Mouse (Mus musculus): ENCODE data around the gene Map4k4. TPM values are rescaled to one million over a fixed set of nuclear protein-coding genes. Genes with fewer than 3 reads are reported as not detected.

Map4k4 gene
- total RNA-seq, 1 experiment from 2014 or later: 236 TPM

DNA sequence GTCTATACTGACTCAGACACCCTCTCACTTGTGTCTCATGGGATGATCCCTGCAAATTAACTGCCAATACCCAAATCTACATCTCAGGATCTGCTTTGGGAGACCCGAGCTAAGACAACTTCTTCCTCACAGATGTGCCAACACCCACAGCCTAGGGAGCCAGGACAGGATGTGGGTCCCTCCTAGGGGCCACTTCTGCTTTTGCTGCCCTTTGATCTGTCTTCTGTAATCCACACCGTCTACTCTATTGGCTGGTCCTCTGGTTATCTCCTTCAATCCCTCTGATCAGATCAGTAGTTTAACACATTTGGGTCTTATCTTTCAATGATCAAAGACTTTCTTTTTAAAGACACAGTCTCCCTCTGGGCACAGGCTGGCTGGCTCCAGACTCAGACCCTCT lies 5.2 kb upstream of the Map4k4 start:
- peak; percentile 66 for ATAC-seq (ENCODE audit: extremely low read depth, insufficient number of reproducible peaks, low FRiP score, poor library complexity, severe bottlenecking)

- ATAC-seq (ENCODE audit: extremely low read depth, insufficient number of reproducible peaks, low FRiP score, poor library complexity, severe bottlenecking): peak; percentile 46
Measured at GRCm38 (mm10) chr1:39896581-39896980, 4.1 kb upstream of the Map4k4 start.

DNA sequence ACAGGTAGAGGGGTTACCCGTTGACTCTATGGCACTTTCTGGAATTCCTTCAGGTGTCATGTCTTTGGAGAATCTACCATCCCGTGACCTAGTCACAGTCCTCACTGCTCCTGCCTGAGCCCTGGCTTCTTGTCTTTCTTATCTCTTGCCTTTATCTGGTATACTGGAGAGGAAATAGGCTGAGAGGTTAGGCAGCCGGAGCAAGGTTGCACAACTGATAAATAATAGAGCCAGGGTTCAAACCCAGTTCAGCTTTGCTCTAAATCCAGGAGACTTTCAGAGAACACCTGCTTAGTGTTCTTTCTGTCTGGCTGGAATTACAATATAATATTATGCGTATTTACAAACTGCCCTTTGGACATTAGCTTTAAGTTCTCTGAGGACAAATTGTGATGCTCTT lies 2.0 kb upstream of the Map4k4 start:
- ATAC-seq (ENCODE audit: extremely low read depth, insufficient number of reproducible peaks, low FRiP score, poor library complexity, severe bottlenecking): no peak

- ATAC-seq (ENCODE audit: extremely low read depth, insufficient number of reproducible peaks, low FRiP score, poor library complexity, severe bottlenecking): no peak
Measured at GRCm38 (mm10) chr1:39901063-39901811, 524 bp downstream of the Map4k4 start.

GRCm38 (mm10) chr1:39901851-39902703 lies 1.4 kb downstream of the Map4k4 start:
- no peak for ATAC-seq (ENCODE audit: extremely low read depth, insufficient number of reproducible peaks, low FRiP score, poor library complexity, severe bottlenecking)

- no peak for ATAC-seq (ENCODE audit: extremely low read depth, insufficient number of reproducible peaks, low FRiP score, poor library complexity, severe bottlenecking)
Measured at GRCm38 (mm10) chr1:39902704-39903151, 2.0 kb downstream of the Map4k4 start.

DNA sequence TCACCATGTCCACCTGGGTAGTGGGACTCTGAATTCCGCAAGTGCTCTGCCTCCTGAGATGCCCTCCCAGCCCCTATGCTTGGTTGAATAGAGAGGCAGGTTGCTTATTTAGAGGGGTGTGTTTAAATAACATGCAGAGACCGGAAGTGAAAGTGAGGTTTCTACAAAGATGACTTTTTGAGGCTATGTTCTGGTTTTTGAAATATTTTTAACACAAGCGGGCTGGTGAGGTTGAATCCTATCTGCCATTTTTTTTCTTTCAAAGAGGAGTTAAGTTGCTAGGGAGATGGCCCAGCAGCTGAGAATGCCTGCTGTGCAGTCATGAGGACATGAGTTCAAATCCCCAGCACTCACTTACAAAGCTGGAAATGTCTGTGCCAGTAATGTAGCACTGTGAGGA lies 4.0 kb downstream of the Map4k4 start:
- ATAC-seq (ENCODE audit: extremely low read depth, insufficient number of reproducible peaks, low FRiP score, poor library complexity, severe bottlenecking): no peak

- no peak for ATAC-seq (ENCODE audit: extremely low read depth, insufficient number of reproducible peaks, low FRiP score, poor library complexity, severe bottlenecking)
Measured at GRCm38 (mm10) chr1:39906921-39907320, 6.2 kb downstream of the Map4k4 start.

DNA sequence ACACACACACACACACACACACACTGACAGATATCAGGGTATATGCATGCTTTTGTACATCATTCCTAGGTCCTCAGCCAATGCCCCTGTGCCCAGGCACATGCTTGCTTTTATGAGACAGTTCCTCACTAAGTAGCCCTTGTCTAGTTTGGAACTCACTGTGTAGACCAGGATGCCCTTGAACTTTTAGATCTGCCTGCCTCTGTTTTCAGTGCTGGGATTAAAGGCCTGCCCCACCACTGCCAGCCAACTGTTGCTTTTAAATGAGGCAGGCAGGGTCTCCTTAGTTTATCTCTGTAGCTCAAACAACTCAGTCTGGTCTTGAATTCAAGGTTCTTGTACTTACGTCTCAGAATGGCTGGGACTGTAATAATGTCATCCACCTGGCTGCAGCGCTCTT lies 8.3 kb downstream of the Map4k4 start:
- ATAC-seq (ENCODE audit: extremely low read depth, insufficient number of reproducible peaks, low FRiP score, poor library complexity, severe bottlenecking): no peak

DNA sequence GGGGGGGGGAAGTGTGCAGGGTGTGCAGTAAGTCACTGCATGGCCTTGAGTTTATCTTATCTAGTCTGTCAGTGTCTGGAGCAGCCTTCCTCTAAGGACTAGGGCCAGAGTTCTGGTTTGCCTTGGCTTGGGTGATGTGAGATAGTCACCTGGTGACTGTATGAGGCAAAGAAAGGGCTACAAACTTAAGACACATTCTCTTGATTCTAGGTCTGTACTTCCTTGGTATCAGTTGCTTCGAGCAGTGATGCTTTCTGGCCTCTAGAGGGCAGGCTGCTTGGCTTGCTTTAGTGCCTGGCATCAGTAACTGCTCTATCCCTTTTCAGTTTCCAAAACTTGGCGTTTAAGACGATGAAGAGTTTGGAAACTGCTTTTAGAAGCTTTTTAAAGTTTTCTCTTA lies 10.7 kb downstream of the Map4k4 start:
- peak; percentile 81; the same call in 1 of the 2 replicates for ATAC-seq (ENCODE audit: extremely low read depth, insufficient number of reproducible peaks, low FRiP score, poor library complexity, severe bottlenecking)

DNA sequence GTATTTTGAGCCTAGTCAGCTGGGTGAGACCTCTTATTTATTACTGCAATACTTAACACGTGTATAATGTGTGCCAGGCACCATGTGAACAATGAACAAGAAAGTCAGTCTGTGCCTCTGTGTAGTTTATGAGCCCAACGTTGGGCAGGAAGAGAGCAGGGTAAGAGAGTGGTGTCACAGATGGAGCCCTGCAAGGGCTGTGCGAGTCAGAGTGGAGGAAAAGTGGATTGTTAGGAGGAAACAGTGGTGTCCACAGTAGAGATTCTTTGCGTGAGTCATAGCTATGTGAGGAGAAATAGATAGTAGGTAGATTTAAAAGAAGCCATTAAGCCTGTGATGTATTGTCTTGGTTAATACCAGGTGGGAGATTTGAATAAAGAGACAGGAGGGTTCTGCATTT lies 12.5 kb downstream of the Map4k4 start:
- no peak for ATAC-seq (ENCODE audit: extremely low read depth, insufficient number of reproducible peaks, low FRiP score, poor library complexity, severe bottlenecking)

DNA sequence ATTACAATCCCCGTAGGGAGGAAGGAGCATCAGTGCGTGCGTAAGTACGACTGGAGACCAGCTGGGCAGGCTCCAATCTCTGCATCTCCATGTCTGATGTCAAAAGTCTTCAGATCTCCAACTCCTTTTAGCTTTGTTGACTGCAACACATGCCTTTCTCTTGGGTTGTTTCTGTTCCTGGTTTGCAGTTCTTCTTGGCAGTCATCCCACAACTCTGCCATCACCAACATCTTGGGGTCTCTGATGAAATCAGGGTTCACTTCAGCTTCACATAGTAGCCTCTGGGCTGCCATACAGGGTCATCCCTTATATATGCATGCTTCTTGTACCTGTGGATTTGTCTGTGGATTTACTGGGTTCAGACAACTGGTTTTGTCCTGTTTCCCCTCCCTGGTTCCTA lies 15.4 kb downstream of the Map4k4 start:
- no peak for ATAC-seq (ENCODE audit: extremely low read depth, insufficient number of reproducible peaks, low FRiP score, poor library complexity, severe bottlenecking)

GRCm38 (mm10) chr1:39917855-39918516 lies 17.3 kb downstream of the Map4k4 start:
- peak; percentile 45; the same call in 1 of the 2 replicates for ATAC-seq (ENCODE audit: extremely low read depth, insufficient number of reproducible peaks, low FRiP score, poor library complexity, severe bottlenecking)

- peak; percentile 33; the same call in 1 of the 2 replicates for ATAC-seq (ENCODE audit: extremely low read depth, insufficient number of reproducible peaks, low FRiP score, poor library complexity, severe bottlenecking)
Measured at GRCm38 (mm10) chr1:39918517-39919115, 17.9 kb downstream of the Map4k4 start.

DNA sequence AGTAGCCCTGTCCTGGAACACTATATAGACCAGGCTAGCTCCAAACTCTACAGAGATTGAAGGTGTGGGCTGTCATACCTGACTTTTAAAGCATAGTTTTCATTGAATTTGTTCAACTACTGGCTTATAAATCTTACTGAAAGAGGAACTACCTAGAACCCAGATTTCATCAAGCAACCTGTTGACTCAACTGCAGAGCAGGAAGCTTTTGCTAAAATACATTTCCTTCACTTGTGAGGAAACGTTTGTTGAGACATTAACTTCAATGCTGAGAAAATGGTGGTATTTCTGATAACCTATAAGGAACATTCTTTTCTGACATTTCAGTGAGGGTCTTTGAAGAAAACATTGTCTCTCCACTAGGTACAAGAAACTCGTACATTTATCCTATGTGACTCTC lies 19.9 kb downstream of the Map4k4 start:
- ATAC-seq (ENCODE audit: extremely low read depth, insufficient number of reproducible peaks, low FRiP score, poor library complexity, severe bottlenecking): no peak

DNA sequence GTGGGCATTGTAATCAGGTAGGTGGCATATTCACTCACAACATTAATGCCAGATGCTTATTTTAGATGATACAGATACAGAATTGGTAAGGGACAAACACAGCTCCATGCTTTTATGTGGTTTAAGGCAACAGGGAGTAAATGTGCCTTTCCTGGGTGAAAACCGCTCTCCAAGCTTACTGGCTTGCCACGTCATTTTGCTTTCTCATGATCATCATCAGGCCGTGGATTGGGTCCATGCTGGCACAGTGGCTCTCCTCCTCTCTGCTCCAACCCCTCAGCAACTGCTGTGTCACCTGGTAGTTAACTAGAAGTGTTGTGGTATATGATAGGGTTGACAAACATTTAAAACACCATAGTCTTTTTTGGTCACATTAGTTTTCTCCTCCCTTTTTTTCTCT lies 21.3 kb downstream of the Map4k4 start:
- no peak for ATAC-seq (ENCODE audit: extremely low read depth, insufficient number of reproducible peaks, low FRiP score, poor library complexity, severe bottlenecking)

DNA sequence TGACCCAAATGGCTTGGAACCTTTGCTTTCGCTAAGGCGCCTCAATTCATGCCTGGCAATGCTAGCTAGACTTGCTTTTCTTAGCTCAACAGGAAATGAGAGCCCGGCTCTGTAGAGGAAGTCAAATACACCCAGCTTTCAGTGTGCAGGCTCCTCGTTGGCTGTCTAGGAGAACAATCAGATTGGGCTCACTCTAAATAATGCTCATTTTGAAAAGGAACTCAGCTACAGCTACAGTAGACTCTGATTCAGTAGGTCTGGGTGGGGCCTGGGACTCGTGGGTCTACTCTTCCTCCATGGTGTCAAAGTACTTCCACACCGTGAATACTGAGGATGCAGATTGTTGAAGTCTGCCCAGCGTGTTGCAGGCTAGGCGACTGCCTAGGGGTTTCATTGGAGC lies 22.0 kb downstream of the Map4k4 start:
- ATAC-seq (ENCODE audit: extremely low read depth, insufficient number of reproducible peaks, low FRiP score, poor library complexity, severe bottlenecking): peak; percentile 56

DNA sequence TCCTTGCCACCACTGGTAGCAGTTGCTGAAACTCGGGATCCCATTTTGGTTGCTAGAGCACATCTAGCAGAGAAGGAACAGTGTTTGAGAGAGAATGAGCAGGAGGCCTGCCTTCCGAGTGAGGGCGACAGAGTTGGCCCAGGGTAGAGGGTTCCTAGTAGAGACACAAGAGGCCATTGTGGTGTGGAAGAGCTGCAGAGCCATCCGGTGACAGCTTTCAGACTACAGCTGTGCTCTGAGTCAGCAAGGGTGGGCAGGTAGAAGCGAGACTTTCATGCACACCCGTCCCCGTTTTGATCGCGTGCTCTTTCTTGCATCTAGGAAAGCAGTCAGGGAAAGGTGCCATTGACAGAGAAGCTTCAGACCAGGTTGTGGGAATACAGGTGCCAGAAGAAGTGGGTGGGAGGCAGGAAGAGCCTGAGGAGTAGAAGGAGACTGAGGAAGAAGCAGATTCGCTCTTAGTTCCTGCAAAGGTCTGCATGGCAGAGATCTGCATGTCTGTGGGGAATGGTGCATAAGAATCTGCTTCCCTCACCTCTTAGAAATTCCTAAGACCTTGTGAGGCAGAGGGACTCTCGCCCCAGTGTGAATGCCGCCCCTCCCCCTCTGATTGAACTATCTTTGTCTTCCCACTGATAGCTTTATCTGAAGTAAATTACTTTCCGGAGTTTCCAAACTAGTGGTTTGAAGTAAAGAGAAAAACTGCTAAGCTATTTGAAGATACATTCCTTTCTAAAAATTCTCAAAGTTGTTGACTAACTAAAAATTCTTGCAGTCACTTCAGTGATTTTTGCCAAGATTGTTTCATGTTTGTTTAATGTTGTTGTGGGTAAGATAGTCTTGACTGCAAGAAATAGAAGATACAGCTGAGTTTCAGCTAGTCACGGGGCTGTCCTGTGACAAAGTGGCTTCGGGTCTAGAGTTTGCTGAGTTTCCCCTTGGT lies 23.0 kb downstream of the Map4k4 start:
- ATAC-seq (ENCODE audit: extremely low read depth, insufficient number of reproducible peaks, low FRiP score, poor library complexity, severe bottlenecking): peak; percentile 34; the same call in 1 of the 2 replicates
